Mouse (Mus musculus) cerebellum, postnatal 10 days (tissue): ENCODE results near the gene Gosr1.
"Not testable (repeated sequence)": the region's sequence is repeated elsewhere in the genome, so short reads cannot be mapped to it uniquely, and the experiment has no call there.

ENCODE experiments used
- DNase-seq, 2 experiments: peaks; one replicate each; pipeline ENCODE4 v3.0.0; 2021; ENCODE audit warnings: mixed read lengths in 2 of 2

Gosr1 gene

GRCm38 (mm10) chr11:76734560-76734959 is 28.8 kb downstream of the Gosr1 start:
- DNase-seq: no peak

- no peak for DNase-seq
Measured at GRCm38 (mm10) chr11:76730650-76731049, 32.7 kb downstream of the Gosr1 start.

GRCm38 (mm10) chr11:76728093-76728492 is 35.3 kb downstream of the Gosr1 start:
- peak; percentile 51 to 59 for DNase-seq

GRCm38 (mm10) chr11:76723911-76724310 is 39.5 kb downstream of the Gosr1 start:
- DNase-seq: peak; percentile 63

GRCm38 (mm10) chr11:76717000-76717399 is 46.4 kb downstream of the Gosr1 start:
- no peak for DNase-seq

GRCm38 (mm10) chr11:76709625-76710452 is 53.5 kb downstream of the Gosr1 start:
- DNase-seq: peak; percentile 54 to 63

- DNase-seq: no peak
Measured at GRCm38 (mm10) chr11:76708881-76709280, 54.5 kb downstream of the Gosr1 start.

GRCm38 (mm10) chr11:76708066-76708465 is 55.3 kb downstream of the Gosr1 start:
- no peak for DNase-seq

GRCm38 (mm10) chr11:76707656-76708055 is 55.7 kb downstream of the Gosr1 start:
- no peak for DNase-seq

GRCm38 (mm10) chr11:76699626-76700025 is 63.8 kb downstream of the Gosr1 start:
- DNase-seq: no peak

- DNase-seq: peak; percentile 36 to 59
Measured at GRCm38 (mm10) chr11:76695810-76696209, 67.6 kb downstream of the Gosr1 start.

GRCm38 (mm10) chr11:76692096-76692495 is 71.3 kb downstream of the Gosr1 start:
- no peak for DNase-seq

GRCm38 (mm10) chr11:76685604-76686003 is 77.8 kb downstream of the Gosr1 start:
- DNase-seq: no peak

GRCm38 (mm10) chr11:76679508-76679907 is 83.9 kb downstream of the Gosr1 start, which contains the start of gene Trarg1:
Trarg1 (plus strand) TSS chr11:76679808.
- not testable (repeated sequence) for DNase-seq
